Mouse (Mus musculus) CD4-positive, CD25-positive, alpha-beta regulatory T cell, adult 2 months (primary cell): ENCODE data around the gene Tll1.

ENCODE experiments used
- DNase-seq: peaks from one replicate; pipeline ENCODE4 v3.0.0-alpha.2; 2012; ENCODE audit warnings: low read depth, low spot score

The Tll1 gene

GRCm38 (mm10) chr8:64206024-64206385, at the start of gene Tll1:
Tll1 (minus strand) TSS chr8:64206271.
- DNase-seq, result no peak

DNA sequence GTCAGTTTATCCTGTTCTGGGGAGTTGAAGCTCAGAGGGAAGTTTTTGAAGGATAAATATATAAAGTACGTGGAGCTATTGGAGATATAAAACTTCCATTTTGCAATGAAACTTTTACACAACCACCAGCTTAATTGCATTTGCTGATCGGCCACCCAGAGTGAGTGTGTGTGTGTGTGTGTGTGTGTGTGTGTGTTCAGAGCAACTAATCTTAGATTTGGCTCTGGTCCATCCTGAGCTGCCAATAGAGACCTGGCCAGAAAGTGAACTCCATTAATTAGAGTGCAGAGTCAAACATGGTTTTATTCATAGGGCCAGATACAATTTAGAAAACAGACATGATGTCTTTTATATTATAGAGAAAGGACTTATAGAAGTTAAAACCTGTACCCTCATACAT, 32.6 kb upstream of the Tll1 start:
- no peak for DNase-seq

- no peak for DNase-seq
Observed at GRCm38 (mm10) chr8:64221600-64221999, 15.5 kb upstream of the Tll1 start.

DNA sequence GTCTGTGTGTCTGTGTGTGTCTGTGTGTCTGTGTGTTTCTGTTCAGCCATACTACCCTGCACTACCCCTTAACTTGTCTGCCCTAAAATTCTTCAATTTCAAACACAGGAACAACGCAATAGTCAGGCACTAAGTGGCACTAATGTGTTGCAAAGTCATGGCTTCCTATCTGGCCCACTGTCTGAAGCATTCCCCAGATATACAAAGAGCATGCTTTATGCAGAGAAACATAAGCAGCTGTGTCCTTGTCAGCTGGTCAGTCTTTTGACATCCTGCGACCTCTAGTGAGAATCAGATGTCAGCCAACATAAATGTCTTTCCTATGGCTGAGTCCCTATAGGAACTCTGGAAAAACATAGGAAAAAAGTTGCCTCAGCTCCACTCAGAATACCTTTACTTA, 11.6 kb upstream of the Tll1 start:
- no peak for DNase-seq

DNA sequence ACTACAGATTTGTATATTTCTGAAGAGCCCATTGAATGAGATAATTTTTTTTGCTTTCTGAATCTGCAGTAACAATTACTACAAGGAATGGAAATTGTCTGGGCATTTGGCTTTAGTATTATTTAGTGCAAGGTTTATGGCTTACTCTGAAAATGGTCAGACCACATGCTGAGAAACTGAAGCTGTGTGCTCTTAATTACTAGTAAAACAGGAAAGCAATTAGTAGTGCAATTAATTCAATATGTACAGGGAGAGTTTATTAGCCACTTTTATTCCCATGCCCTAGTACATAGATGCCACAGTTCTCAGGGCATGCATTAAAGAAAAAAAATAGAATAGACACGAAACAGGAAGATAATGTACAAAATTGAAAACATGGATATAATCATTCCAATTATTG, 10.2 kb upstream of the Tll1 start:
- DNase-seq, result no peak

- no peak for DNase-seq
Observed at GRCm38 (mm10) chr8:64215374-64215773, 9.3 kb upstream of the Tll1 start.

DNA sequence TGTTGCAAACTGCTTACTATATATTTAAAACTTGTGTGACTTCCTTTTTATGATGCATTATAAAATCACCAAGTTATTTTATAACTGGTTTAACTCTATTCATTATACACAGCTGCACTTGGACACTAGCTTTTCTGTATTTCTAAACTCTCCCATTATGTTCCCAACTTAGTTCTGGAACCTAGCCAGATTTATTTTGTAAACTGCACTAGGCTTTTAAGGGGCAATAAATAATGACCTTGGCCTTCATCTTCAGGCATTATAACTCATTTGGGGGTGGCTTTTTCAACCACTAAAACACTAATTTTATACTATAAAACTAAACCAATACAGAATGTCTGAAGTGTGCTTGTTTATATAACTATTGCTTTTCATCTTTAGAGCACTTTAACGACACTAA, 8.8 kb upstream of the Tll1 start:
- DNase-seq, result no peak

DNA sequence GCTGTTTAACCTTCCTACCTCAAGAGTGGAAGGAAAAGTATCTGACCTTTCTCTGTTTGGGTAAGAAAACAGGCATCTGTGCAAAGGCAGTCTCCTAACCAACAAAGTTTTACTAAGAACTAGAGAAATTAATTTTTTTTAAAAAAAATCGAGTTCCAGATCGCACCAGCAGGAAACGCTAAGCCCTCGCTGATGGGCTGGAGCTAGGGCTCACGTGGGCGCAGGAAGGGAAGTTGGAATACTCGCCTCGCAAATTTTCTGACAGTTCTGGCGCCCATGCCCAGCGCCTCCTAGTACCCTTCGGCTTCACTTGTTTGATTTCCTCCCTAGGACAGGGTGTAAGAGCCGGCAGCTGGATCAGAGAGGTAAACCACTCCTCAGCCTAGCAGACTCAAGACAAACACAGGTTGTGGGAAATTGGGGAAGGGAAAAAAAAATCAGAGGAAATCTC, 365 bp upstream of the Tll1 start:
- DNase-seq, result no peak

GRCm38 (mm10) chr8:64205321-64206023, 599 bp downstream of the Tll1 start:
- no peak for DNase-seq

DNA sequence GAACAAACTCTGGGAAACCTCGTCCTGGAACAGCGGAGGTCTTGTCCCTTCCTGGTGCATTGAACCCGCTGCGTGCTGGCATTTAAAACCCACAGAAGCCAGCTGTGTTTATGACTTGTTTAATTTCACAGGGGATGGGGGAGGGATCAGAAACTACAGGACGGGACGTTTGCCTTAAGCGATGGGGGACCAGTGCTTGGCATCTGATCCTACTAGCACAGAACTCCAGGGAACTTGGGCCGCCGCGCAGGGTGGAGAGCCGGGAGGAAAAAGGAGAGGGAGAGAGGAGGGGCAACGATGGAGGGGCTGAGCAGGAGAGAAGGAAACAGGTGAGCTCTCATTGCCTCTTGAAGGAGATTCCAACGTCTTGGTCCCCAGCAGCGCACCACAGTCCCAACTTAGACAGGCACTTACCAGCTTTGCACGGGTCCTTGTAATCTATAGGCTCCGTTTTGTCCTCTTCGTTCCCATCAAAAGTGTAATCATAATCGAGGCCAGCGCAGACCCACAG, 1.2 kb downstream of the Tll1 start:
- no peak for DNase-seq

DNA sequence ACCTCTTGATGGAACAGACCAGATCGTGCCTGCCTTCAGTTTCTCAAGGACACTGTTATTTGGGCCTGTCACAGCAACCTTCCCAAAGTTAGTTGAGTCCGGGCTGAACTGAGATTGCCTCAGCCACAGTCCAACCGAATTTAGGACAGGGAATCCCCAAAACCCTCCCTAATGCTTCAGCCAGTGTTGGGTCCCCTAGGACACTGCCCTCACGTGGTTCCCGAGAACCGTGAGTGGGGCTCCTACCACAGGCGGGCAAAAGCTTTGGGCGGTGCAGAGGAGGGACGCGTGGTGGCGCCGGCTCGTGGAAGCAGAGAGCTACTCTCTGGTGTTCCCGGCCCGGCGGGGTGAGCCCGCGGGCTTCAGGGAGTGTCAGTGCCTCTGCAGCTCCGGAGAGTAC, 1.9 kb downstream of the Tll1 start:
- DNase-seq, result no peak

DNA sequence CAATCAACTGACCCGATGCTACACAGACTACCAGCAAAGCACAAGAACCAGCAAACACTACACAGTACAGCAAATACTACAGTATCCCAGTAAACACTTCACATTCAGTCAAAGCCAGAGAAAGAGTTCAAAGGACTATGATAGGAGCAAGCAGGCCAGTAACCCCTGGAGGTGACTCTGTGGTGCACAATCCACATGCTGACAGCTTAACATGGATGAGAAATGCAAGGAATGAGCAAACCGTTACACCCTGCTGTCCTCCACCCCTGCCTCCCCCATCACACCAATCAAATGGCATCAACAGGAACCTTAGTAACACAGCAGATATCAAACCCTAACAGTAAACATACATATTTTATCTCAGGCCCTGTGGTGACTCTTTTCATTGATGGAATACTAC, 7.7 kb downstream of the Tll1 start:
- DNase-seq, result no peak

DNA sequence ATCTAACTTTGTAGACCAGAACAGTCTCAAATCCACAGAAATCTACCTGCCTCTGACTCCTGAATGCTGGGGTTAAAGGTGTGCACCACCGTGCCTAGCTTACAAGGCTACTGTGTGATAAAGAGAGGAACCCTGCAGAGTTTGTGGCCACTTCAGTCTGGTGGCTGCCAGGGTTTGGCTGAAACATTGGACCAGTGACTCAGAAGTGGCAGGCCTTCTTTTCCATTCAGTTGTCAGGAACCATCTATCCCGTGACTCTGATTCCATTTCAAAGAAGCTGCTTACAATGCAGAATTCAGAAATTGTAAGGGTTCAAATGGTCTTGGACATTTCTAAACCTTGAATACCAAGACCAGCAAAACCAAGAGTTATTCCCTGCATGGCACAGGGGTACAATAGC, 12.7 kb downstream of the Tll1 start:
- DNase-seq, result no peak

GRCm38 (mm10) chr8:64187881-64188280, 18.2 kb downstream of the Tll1 start:
- DNase-seq, result no peak

- no peak for DNase-seq
Observed at GRCm38 (mm10) chr8:64176931-64177330, 29.1 kb downstream of the Tll1 start.

DNA sequence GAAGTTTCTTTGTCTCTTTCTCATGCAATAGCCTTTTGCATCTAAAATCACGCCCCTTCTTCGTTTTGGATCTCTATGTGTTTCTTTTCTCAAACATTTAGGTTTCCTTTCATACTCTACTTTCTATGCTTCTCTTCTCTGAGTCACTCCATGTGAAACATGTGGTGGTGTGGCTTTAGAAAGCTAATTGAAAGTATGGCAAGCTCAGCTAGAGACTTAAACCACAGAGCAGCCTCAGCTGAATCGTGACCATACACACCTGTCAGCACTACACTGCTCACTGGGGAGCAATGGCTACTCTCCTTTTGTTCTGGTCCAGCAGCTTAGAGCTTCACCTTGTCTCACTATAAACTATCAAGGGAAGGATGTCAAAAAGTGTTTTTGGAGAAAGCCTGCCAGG, 31.2 kb downstream of the Tll1 start:
- DNase-seq, result no peak

DNA sequence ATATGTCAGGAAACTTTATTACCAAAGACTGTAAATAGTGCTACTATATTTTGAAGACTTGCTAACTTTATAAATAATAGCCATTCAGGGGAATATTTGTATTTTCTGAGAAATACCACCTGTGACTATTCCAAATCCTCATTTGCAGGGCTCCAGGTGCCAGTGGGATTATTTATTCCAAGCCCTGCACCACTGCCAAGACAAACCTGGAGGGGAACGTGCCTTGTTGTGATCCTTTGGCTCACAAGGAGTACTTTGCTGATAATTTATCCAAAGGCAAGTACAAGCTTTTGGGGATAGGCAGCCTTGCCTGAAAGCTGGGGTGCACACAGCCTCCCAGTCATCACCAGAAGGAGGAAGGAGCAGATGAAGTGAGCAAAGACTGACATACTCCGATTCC, 32.3 kb downstream of the Tll1 start:
- DNase-seq, result no peak

- DNase-seq, result no peak
Observed at GRCm38 (mm10) chr8:64152899-64153891, 52.9 kb downstream of the Tll1 start.

- no peak for DNase-seq
Observed at GRCm38 (mm10) chr8:64152216-64152804, 53.8 kb downstream of the Tll1 start.

GRCm38 (mm10) chr8:64136593-64136992, 69.5 kb downstream of the Tll1 start:
- no peak for DNase-seq

DNA sequence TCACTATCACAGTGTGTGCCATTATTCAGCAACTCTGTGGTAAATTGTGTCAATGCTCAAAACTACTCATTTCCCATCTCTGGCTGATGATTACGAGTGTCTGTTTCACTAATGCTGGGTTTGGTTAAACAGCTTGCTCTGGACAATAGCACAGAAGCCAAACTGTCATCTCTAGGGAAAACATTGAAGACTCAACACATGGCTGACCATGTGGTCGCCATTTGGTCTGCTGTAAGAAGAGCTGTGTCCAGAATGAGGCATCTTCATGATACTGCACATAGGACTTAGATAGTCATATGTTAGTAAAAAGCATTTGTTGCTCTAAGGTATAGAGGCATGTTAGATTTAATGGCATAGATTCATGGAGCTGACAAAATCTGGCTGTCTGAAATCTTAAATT, 98.9 kb downstream of the Tll1 start:
- DNase-seq, result no peak

- DNase-seq, result no peak
Observed at GRCm38 (mm10) chr8:64073396-64073795, 132.7 kb downstream of the Tll1 start.
